Mouse (Mus musculus) MEL (cell line): ENCODE data around the gene Prr5. TPM values are rescaled to one million over a fixed set of nuclear protein-coding genes. Genes with fewer than 3 reads are reported as not detected.
"Not testable (repeated sequence)": the region's sequence is repeated elsewhere in the genome, so short reads cannot be mapped to it uniquely, and the experiment has no call there.

Source experiments
- DNase-seq: peaks from one replicate; pipeline ENCODE4 v3.0.0; 2011; ENCODE audit warnings: low read depth, low spot score
- H3K27ac ChIP-seq: 2 replicates; pipeline ENCODE4 v1.5.1; 2012; ENCODE audit warnings: low read depth, mild to moderate bottlenecking, control low read depth, low read length, moderate library complexity; ENCODE audit not compliant: control insufficient read depth
- H3K27me3 ChIP-seq, 2 experiments: fragments of 150-350 bp in 1 of 2; sonication (generic) in 1 of 2; 2 replicates each; pipeline ENCODE4 v1.6.1; 2012; ENCODE audit warnings: low read length in 2 of 2, mild to moderate bottlenecking in 2 of 2, improper control_type of control experiment in 1 of 2, moderate library complexity in 1 of 2; ENCODE audit not compliant: insufficient read depth in 2 of 2, control insufficient read depth in 1 of 2
- H3K36me3 ChIP-seq, 2 experiments: 2 replicates each; pipeline ENCODE4 v1.6.1; 2012 to 2014; ENCODE audit warnings: low read length in 2 of 2, improper control_type of control experiment in 1 of 2, inconsistent platforms in 1 of 2, mild to moderate bottlenecking in 1 of 2; ENCODE audit not compliant: insufficient read depth in 2 of 2, control insufficient read depth in 1 of 2
- H3K4me1 ChIP-seq, 2 experiments: fragments of 150-350 bp in 1 of 2; sonication (generic) in 1 of 2; 2 replicates each; pipeline ENCODE4 v1.6.1; 2012; ENCODE audit warnings: low read length in 2 of 2, improper control_type of control experiment in 1 of 2, mild to moderate bottlenecking in 1 of 2; ENCODE audit not compliant: insufficient read depth in 2 of 2, control insufficient read depth in 1 of 2
- H3K4me3 ChIP-seq, 2 experiments: fragments of 150-350 bp in 1 of 2; sonication (generic) in 1 of 2; 2 replicates each; pipeline ENCODE4 v1.5.1; 2012; ENCODE audit warnings: low read depth in 2 of 2, low read length in 2 of 2, mild to moderate bottlenecking in 2 of 2, moderate library complexity in 2 of 2, control low read depth in 1 of 2, improper control_type of control experiment in 1 of 2; ENCODE audit not compliant: control insufficient read depth in 1 of 2, insufficient read depth in 1 of 2
- H3K79me2 ChIP-seq: 2 replicates; pipeline ENCODE4 v1.6.1; 2012; ENCODE audit warnings: mild to moderate bottlenecking, low read length, moderate library complexity; ENCODE audit not compliant: control insufficient read depth, poor library complexity, insufficient read depth
- H3K9ac ChIP-seq: 2 replicates; pipeline ENCODE4 v1.6.1; 2012; ENCODE audit warnings: low read depth, mild to moderate bottlenecking, control low read depth, low read length, moderate library complexity; ENCODE audit not compliant: control insufficient read depth, poor library complexity, severe bottlenecking
- H3K9me3 ChIP-seq: fragments of 150-350 bp; sonication (generic); replicated peaks from 2 replicates; pipeline ENCODE4 v1.6.1; 2012; ENCODE audit warnings: mild to moderate bottlenecking, low read length, improper control_type of control experiment, moderate library complexity; ENCODE audit not compliant: insufficient read depth
- BHLHE40 ChIP-seq: IDR thresholded peaks from 2 replicates; pipeline ENCODE4 v1.6.1; 2012; ENCODE audit warnings: low read depth, mild to moderate bottlenecking, inconsistent platforms, low read length, improper control_type of control experiment, borderline replicate concordance
- CHD1 ChIP-seq: IDR thresholded peaks from 2 replicates; pipeline ENCODE4 v1.6.1; 2012; ENCODE audit warnings: low read depth, mild to moderate bottlenecking, inconsistent platforms, low read length, improper control_type of control experiment
- CHD2 ChIP-seq: IDR thresholded peaks from 2 replicates; pipeline ENCODE4 v1.6.1; 2011; ENCODE audit warnings: low read length, improper control_type of control experiment
- CTCF ChIP-seq, 3 experiments: IDR thresholded peaks in 2 of 3; conservative IDR thresholded peaks in 1 of 3; 2 replicates each; pipeline ENCODE4 v1.5.1; 2011 to 2012; ENCODE audit warnings: low read length in 3 of 3, low read depth in 2 of 3, mild to moderate bottlenecking in 2 of 3, improper control_type of control experiment in 1 of 3, inconsistent platforms in 1 of 3, mixed read lengths in 1 of 3, moderate library complexity in 1 of 3; ENCODE audit not compliant: control insufficient read depth in 1 of 3, insufficient read depth in 1 of 3, poor library complexity in 1 of 3, severe bottlenecking in 1 of 3
- EP300 ChIP-seq, 2 experiments: IDR thresholded peaks; 2 replicates each; pipeline ENCODE4 v1.6.1; 2011; ENCODE audit warnings: improper control_type of control experiment in 2 of 2, low read length in 2 of 2, low read depth in 1 of 2, mild to moderate bottlenecking in 1 of 2
- HCFC1 ChIP-seq: IDR thresholded peaks from 2 replicates; pipeline ENCODE4 v1.6.1; 2012; ENCODE audit warnings: low read depth, mild to moderate bottlenecking, inconsistent platforms, low read length, improper control_type of control experiment, moderate library complexity
- JUND ChIP-seq: IDR thresholded peaks from 2 replicates; pipeline ENCODE4 v1.6.1; 2011; ENCODE audit warnings: low read depth, mild to moderate bottlenecking, improper control_type of control experiment, low read length
- MEF2A ChIP-seq: IDR thresholded peaks from 2 replicates; pipeline ENCODE4 v1.6.1; 2014; ENCODE audit warnings: low read depth, mild to moderate bottlenecking, inconsistent platforms, low read length, improper control_type of control experiment; ENCODE audit not compliant: poor library complexity, insufficient replicate concordance, severe bottlenecking; ENCODE audit errors: extremely low read depth
- MYC ChIP-seq: IDR thresholded peaks from 2 replicates; pipeline ENCODE4 v1.6.1; 2011; ENCODE audit warnings: low read depth, mild to moderate bottlenecking, low read length, improper control_type of control experiment, moderate library complexity
- NELFE ChIP-seq: IDR thresholded peaks from 2 replicates; pipeline ENCODE4 v1.6.1; 2011; ENCODE audit warnings: low read depth, low read length, improper control_type of control experiment
- POLR2AphosphoS5 ChIP-seq: IDR thresholded peaks from 2 replicates; pipeline ENCODE4 v1.6.1; 2012; ENCODE audit warnings: low read depth, borderline replicate concordance, mild to moderate bottlenecking, inconsistent platforms, low read length, moderate library complexity, mixed read lengths
- RAD21 ChIP-seq: IDR thresholded peaks from 2 replicates; pipeline ENCODE4 v1.6.1; 2011; ENCODE audit warnings: mild to moderate bottlenecking, low read depth, low read length, improper control_type of control experiment
- SIN3A ChIP-seq: IDR thresholded peaks from 2 replicates; pipeline ENCODE4 v1.6.1; 2012; ENCODE audit warnings: low read length, improper control_type of control experiment, inconsistent platforms
- TAL1 ChIP-seq: IDR thresholded peaks from 2 replicates; pipeline ENCODE4 v1.6.1; 2012; ENCODE audit warnings: mild to moderate bottlenecking, inconsistent platforms, low read length, moderate library complexity, mixed read lengths
- TBP ChIP-seq: IDR thresholded peaks from 2 replicates; pipeline ENCODE4 v1.8.0; 2011; ENCODE audit warnings: low read depth, low read length, improper control_type of control experiment
- TCF12 ChIP-seq: IDR thresholded peaks from 2 replicates; pipeline ENCODE4 v1.6.1; 2014; ENCODE audit warnings: low read depth, mild to moderate bottlenecking, inconsistent platforms, low read length, improper control_type of control experiment, moderate library complexity
- USF1 ChIP-seq: IDR thresholded peaks from 2 replicates; pipeline ENCODE4 v1.6.1; 2014; ENCODE audit warnings: low read depth, mild to moderate bottlenecking, inconsistent platforms, low read length, improper control_type of control experiment, moderate library complexity
- ZKSCAN1 ChIP-seq: IDR thresholded peaks from 2 replicates; pipeline ENCODE4 v1.6.1; 2012; ENCODE audit warnings: low read depth, mild to moderate bottlenecking, inconsistent platforms, low read length, improper control_type of control experiment, moderate library complexity
- polyA plus RNA-seq, 2 experiments: library from polyadenylated mRNA; stranded (reverse) in 1 of 2; unstranded in 1 of 2; fragments of >175 nt in 1 of 2; fragments of >200 nt in 1 of 2; gene quantifications; 2 replicates each; pipeline versions ENCODE4 v1.2.1 to v1.2.4; 2012; ENCODE audit warnings: low replicate concordance in 2 of 2, low read depth in 1 of 2; ENCODE audit not compliant: insufficient read length in 2 of 2, insufficient read depth in 1 of 2, missing spikeins in 1 of 2
- total RNA-seq: library from RNA; depleted of rRNA; stranded (reverse); fragments of 300-350 nt; gene quantifications from 2 replicates; pipeline ENCODE4 v1.2.3, GENCODE M21; 2012

The Prr5 gene
- total and polyA plus RNA-seq, 3 experiments, result not detected

DNA sequence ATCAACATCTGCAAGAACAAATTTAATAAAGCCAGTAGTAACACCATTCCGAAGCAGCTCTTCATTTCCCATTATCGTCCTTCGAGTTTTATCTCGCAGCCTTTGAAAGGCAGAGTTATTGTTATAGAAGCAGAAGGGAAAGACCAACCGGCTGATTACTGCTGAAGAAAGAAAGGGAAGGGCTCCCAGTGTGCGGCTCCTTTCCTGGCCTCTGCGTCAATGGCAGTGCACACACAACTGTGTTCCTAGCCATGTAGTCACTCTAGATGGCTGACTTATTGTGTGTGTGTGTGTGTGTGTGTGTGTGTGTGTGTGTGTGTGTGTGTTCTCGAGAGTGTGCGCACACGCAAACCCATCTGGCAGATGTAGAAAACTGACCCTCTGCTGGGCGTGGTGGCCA lies 45.7 kb downstream of the Prr5 start:
- TF ChIP-seq TAL1, result no peak
- TF ChIP-seq CTCF (IDR thresholded peaks at IDR 0.05 in 2 of 3, conservative IDR thresholded peaks at IDR 0.05 in 1 of 3; ENCODE audit: control insufficient read depth in 1 of 3, insufficient read depth in 1 of 3, low read depth in 2 of 3, low read length in 3 of 3, poor library complexity in 1 of 3, severe bottlenecking in 1 of 3), result no peak
- Histone ChIP-seq H3K27ac (no peak overlapping the region), H3K27me3 (no peaks in the 10 kb centered on the region), H3K4me1 (no peaks in the 10 kb centered on the region), H3K36me3 (no peaks in the 10 kb centered on the region), H3K9ac (no peak overlapping the region), H3K9me3 (no peaks in the 10 kb centered on the region), H3K4me3 (no peak overlapping the region), H3K79me2 (no peaks in the 10 kb centered on the region)
- no peak for DNase-seq

DNA sequence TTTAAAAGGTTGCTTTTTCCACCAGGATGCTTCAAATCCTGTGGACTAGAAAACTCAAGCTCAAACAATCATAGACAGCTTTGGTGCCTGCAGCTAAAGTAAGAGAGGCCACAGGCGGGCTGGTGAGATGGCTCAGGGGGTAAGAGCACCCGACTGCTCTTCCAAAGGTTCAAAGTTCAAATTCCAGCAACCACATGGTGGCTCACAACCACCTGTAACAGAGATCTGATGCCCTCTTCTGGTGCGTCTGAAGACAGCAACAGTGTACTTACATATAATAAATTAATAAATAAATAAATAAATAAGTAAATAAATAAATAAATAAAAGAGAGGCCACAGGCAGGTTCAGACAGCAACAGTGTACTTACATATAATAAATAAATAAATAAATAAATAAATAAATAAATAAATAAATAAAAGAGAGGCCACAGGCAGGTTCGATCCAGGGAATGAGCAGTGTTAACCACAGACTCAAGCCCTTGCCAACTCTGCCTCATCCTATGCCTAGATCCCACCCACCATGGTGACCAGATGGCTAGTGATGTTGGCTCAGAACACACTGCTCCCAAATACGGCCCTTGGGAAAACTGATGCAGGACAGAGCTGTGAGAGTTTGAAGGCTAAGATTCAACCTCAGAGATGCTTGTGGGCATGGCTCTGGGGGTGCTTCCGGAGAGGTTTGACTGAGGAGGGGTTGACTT lies 48.3 kb downstream of the Prr5 start:
- H3K27me3 ChIP-seq, H3K4me1 ChIP-seq, H3K9me3 ChIP-seq, H3K79me2 ChIP-seq, H3K36me3 ChIP-seq, DNase-seq, H3K9ac ChIP-seq, H3K4me3 ChIP-seq, H3K27ac ChIP-seq: not testable (repeated sequence)

DNA sequence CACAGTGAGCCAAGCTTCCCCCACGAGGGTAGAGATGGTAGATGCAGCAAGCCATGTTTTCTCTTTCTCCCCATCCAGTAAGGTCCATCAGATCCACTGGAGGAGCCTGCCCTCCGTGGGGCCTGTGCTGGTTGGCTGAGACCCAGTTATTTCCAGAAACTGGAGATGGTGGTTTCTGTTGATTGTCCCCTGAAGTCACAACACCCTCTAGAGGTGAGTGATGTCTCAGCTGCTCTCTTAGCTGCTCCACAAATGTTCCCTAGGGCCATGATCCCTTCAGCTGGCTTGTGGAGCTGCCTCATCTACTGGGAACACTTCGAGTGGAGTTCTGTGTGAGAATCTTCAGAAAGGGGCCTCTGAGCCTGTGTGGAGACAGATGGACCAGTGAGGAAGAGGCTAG lies 49.4 kb downstream of the Prr5 start:
- Histone ChIP-seq H3K79me2 (no peaks in the 10 kb centered on the region), H3K4me1 (no peaks in the 10 kb centered on the region), H3K4me3 (no peak overlapping the region), H3K9me3 (no peaks in the 10 kb centered on the region), H3K9ac (no peak overlapping the region), H3K27ac (no peak overlapping the region), H3K27me3 (no peaks in the 10 kb centered on the region), H3K36me3 (no peaks in the 10 kb centered on the region)
- TF ChIP-seq TBP, result no peak
- TF ChIP-seq TAL1, result no peak
- no peak for TF ChIP-seq EP300 (IDR thresholded peaks at IDR 0.05; ENCODE audit: low read depth in 1 of 2, low read length in 2 of 2)
- TF ChIP-seq CHD2, result no peak
- TF ChIP-seq USF1, result no peak
- no peak for TF ChIP-seq NELFE
- no peak for TF ChIP-seq RAD21
- no peak for TF ChIP-seq POLR2AphosphoS5
- no peak for TF ChIP-seq JUND
- no peak for TF ChIP-seq SIN3A
- no peak for TF ChIP-seq HCFC1
- no peak for TF ChIP-seq BHLHE40
- no peak for TF ChIP-seq CHD1
- TF ChIP-seq TCF12, result no peak
- TF ChIP-seq MEF2A, result no peak
- no peak for TF ChIP-seq ZKSCAN1
- TF ChIP-seq MYC, result no peak
- no peak for DNase-seq
